Mouse (Mus musculus) cortical plate, adult 2 months (tissue): ENCODE results near the gene Slc39a11. TPM values are rescaled to one million over a fixed set of nuclear protein-coding genes. Genes with fewer than 3 reads are reported as not detected.

ENCODE experiments used
- H3K27ac ChIP-seq: fragments of 200-500 bp; 2 replicates; pipeline ENCODE4 v1.5.1; 2012; ENCODE audit warnings: low read length, control low read depth, inconsistent platforms; ENCODE audit not compliant: insufficient read depth
- H3K4me1 ChIP-seq: fragments of 200-500 bp; 2 replicates; pipeline ENCODE4 v1.6.1; 2011; ENCODE audit warnings: low read length; ENCODE audit not compliant: control insufficient read depth, insufficient read depth
- H3K4me3 ChIP-seq: fragments of 200-500 bp; 2 replicates; pipeline ENCODE4 v1.5.1; 2011; ENCODE audit warnings: mild to moderate bottlenecking, low read length, control low read depth; ENCODE audit not compliant: insufficient read depth
- CTCF ChIP-seq: fragments of 200-500 bp; IDR thresholded peaks from 2 replicates; pipeline ENCODE4 v1.5.1; 2011; ENCODE audit warnings: mild to moderate bottlenecking, control low read depth, low read length; ENCODE audit not compliant: insufficient read depth; ENCODE audit errors: extremely low read depth
- POLR2A ChIP-seq: fragments of 200-500 bp; IDR thresholded peaks from 2 replicates; pipeline ENCODE4 v1.6.1; 2011; ENCODE audit warnings: mild to moderate bottlenecking, low read length, control low read depth; ENCODE audit not compliant: insufficient read depth; ENCODE audit errors: extremely low read depth
- polyA plus RNA-seq: library from polyadenylated mRNA; depleted of rRNA; stranded (reverse); fragments of >200 nt; gene quantifications from 2 replicates; pipeline ENCODE4 v1.2.3, GENCODE M21; 2012

The Slc39a11 gene
- polyA plus RNA-seq, 1 experiment = 11.4 TPM

DNA sequence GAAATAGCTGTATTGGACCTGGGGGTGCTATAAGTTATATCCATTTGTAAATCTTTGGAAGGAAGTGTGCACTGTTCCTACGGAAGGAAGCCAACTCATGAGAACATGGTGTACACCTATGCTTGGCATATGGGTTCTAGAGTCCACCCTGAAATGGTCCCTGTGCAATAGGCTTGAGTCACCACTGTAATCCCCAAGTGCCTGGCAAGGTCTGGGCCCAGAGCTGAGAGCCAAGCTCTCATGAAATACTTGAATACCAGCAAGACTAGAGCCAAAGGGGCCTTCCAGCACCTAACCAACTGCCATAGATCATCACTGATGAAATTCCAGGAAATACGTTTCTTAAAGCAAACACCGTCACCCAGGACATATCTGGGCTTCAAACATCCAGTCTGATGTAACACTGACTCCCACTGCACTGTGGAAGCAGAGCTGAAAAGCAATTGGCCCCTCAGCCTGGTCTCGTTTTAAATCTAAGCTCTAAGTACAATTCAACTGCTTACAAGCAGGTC, 111.4 kb downstream of the Slc39a11 start:
- H3K4me3 ChIP-seq = no peak overlapping the region
- TF ChIP-seq POLR2A = no peak
- no peak for TF ChIP-seq CTCF
- no peaks in the 10 kb centered on the region for H3K4me1 ChIP-seq
- no peak overlapping the region for H3K27ac ChIP-seq

DNA sequence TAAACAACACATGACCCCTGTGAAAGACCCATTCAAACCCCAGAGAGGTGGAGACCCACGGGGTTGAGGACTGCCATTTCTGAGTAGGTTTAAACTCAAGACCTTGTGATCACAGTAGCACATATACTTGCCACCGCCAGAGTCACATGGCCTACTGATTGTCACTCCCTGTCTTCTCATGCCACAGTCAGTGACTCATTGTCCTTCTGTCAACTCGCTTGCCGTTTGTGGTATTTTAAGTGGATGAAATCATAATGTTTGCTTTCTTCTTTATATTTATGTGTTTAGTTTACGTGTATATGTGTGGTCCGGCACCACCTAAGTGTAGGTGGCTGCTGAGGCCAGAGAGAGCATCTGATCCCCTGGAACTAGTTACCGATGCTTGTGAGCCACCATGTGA, 112.2 kb downstream of the Slc39a11 start:
- Histone ChIP-seq H3K4me3 (no peak overlapping the region), H3K4me1 (no peaks in the 10 kb centered on the region), H3K27ac (no peak overlapping the region)
- TF ChIP-seq POLR2A (no peak), CTCF (no peak)

DNA sequence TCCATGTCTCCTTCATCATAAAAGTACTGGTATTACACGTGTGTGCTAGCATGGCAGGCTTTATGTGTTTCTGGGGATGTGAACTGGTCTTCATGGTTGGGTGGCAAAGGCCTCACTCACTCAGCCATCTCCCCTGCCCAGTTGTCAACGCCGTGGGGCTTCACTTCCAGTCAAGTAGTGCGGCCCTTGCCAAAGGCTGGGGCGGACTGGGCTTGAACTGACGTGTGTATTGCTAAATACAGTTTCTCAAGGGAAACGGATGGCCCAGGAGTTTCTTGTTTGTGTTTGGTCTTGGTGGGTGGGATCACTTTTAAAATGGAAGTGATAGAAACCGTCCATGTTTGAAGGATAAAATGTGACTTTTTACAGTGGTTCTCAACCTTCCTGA, 112.7 kb downstream of the Slc39a11 start:
- no peak for TF ChIP-seq CTCF
- no peak for TF ChIP-seq POLR2A
- Histone ChIP-seq H3K4me1 (no peaks in the 10 kb centered on the region), H3K27ac (no peak overlapping the region), H3K4me3 (no peak overlapping the region)

DNA sequence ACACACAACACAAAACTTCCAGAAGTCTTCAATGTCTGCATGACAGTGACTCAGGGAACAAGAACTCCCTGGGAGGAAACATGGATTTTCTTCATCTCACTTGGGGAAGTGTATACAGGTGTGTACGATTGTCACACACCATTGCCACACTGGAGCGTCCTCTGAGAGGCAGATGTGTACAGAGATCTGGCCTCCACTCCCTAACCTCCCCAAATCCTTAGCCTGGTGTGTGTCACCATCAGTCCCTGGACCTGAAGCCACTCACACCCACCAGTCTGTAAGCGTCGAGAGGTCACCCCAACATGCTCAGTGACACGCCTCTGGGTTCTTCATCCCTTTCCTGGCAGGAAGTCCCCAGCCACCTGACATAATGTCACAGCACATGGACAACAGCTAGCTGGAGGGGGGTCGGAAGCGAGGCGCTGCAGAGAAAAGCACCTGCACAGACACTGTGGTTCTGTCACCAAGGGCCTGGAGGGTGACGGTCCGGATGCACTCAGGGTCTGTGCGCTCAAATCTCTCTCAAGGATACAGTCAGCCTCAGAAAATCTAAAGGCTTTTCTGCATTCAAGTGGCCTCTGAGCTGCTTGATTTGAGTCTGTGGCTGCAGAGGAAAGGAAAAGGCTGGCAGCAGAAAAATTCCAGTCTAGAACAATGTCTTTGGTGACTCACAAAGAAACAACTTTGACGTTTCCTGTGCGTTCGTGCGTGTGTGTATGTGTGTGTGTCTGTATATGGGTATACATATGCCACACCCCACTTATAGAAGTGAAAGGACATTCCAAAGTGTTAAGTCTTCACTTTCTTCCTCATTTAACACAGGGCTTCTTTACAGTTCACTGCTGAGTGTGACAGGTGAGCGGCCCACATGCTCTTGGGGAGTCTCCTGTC, 113.3 kb downstream of the Slc39a11 start:
- Histone ChIP-seq H3K27ac (no peak overlapping the region), H3K4me3 (no peak overlapping the region), H3K4me1 (no peaks in the 10 kb centered on the region)
- no peak for TF ChIP-seq CTCF

DNA sequence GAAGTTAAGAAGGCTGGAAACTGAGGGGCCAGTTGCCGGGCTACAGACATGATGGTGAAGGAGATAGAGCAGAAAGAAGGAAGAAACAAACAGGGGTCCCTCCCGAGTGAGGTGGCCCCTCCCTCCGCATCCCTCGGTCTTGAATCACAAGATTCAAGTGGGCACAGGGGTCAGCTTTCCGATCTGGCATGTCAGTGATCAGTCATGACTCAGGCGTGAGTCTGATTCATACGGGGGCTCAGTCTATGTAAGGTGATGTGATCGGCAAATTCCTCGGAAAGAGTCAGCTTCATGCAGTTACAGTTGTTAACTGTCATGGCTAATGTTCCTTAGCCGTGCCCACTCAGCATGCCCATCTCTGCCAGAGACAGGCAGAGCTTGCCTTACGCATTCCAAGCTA, 115.5 kb downstream of the Slc39a11 start:
- TF ChIP-seq POLR2A = no peak
- no peak for TF ChIP-seq CTCF

DNA sequence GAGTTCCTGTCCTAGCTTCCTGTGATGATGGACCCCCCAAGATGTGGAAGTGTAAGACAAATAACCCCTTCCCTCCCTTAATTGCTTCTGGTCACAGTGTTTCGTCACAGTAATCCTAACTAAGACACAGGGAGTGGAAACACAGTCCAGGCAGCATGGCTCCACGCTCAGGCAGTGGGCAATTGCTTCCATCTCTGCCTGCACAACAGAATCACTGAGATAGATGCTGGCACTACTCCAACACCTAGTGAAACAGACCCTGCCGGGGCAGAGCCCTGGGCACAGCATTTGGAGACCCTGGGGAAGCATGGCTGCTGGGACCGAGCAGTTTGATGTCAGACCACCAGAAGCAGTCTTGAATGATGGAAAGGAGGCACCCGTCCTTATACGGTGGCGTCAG, 115.9 kb downstream of the Slc39a11 start:
- no peak for TF ChIP-seq POLR2A
- no peak for TF ChIP-seq CTCF
- no peaks in the 10 kb centered on the region for H3K4me1 ChIP-seq
- no peak overlapping the region for H3K4me3 ChIP-seq
- H3K27ac ChIP-seq = no peak overlapping the region

More for the DNA sequence above, 115.5 kb downstream of the Slc39a11 start:
- Histone ChIP-seq H3K27ac (no peak overlapping the region), H3K4me3 (no peak overlapping the region), H3K4me1 (no peaks in the 10 kb centered on the region)

DNA sequence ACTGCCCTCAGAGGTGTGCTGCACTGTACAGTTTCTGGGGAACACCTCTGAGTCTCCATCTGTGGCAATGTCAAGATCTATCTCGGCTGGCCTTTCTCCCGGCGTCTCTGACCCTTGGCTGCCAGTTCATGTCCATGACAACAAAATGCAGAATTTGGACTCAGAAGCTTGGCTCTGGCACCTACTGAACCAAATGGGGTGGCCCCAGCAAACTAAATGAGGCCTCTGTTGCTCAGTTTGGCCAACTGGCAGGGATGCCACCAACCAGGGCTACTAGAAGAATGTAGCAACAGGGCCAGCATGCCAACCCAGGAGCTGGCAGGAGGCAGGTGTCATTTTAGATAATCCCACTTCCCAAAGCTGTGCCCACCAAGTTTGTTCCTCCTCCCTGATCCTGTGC, 121.5 kb downstream of the Slc39a11 start:
- no peak overlapping the region for H3K27ac ChIP-seq
- no peaks in the 10 kb centered on the region for H3K4me1 ChIP-seq
- no peak overlapping the region for H3K4me3 ChIP-seq
- no peak for TF ChIP-seq CTCF
- no peak for TF ChIP-seq POLR2A

DNA sequence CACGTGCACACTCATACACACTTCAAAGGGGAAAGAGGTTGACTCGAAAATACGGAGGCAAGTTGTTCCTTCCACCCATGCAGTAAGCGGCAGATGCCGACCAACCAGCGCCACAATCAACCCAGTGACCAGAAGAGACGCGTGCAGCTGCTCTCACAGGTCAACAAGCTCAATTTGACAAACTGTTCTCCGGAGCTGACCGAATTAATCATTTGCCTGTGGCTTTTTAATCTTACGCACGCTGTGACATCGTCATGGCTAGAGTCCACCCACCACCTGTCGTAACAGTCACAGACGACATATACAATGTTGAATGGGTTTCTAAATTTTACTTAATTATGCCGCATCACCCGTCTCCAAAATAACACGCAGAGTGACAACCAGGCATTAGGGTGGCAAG, 124.1 kb downstream of the Slc39a11 start:
- Histone ChIP-seq H3K4me3 (no peak overlapping the region), H3K27ac (no peak overlapping the region), H3K4me1 (no peaks in the 10 kb centered on the region)
- no peak for TF ChIP-seq POLR2A
- no peak for TF ChIP-seq CTCF

DNA sequence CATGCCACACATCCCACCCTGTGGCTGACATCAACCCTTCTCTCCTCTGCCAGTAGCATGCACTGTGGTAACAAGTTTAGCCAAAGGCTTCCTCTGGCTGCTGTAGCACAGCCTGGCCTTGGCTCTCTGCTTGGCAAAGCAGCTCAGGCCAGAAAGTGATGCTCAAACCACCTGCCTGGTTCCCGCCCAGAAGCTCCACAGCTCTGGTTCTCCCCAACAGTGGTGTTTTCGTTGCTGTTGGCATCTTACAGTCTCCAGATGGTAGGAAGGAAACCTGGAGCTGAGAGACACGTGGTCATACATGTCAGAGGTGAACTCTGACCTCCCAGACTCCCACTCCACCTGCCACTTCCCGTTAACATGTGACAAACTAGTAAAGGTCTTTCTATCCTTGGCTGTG, 127.2 kb downstream of the Slc39a11 start:
- H3K27ac ChIP-seq = no peak overlapping the region
- TF ChIP-seq CTCF (no peak), POLR2A (no peak)
- H3K4me1 ChIP-seq = no peaks in the 10 kb centered on the region
- no peak overlapping the region for H3K4me3 ChIP-seq

DNA sequence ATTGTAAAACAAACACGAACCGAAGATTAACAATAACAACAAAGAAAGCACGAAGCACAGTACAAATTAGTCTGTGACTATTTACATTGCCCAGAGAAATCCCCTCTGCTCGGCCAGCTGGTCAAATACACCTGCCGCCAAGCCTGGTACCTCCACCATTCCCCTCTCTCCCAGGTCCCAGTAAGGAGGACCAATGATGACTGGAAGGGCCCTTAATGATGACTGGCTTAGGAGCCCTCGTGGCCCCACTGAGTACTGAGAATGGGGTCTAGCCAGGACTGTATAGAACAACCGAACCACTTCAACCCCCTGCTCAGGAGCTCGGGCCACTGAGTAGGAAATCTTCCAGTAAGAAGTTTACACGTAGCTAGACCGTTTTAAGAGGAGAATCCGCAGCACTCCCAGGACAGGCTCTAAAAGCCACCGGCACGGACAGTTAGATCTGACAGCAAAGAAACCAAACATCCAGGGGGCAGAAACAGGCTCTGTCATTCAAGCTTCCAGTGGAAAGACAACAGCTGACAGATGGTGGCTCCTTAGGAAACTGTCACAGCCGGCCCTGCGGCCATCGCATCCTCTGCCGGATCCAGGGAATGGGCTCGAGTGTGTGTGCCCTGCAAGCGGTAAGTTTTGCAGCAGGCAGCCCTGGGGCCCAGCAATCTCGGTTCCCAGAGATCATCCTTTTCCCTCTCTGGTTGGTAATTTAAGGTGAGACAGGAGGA, 128.2 kb downstream of the Slc39a11 start:
- H3K27ac ChIP-seq = no peak overlapping the region
- no peak overlapping the region for H3K4me3 ChIP-seq
- H3K4me1 ChIP-seq = no peaks in the 10 kb centered on the region
- no peak for TF ChIP-seq POLR2A
- TF ChIP-seq CTCF = no peak
